Mouse (Mus musculus): Measurements from ENCODE around the gene 4933414I15Rik. TPM values are rescaled to one million over a fixed set of nuclear protein-coding genes. Genes with fewer than 3 reads are reported as not detected.

4933414I15Rik gene
- total RNA-seq, 2 experiments from 2014 or later: not detected

Other genes starting within 250 kb of the 4933414I15Rik start
- 1 to 10 TPM; 6.8 to 8.0 TPM for gene Zfp354c, start 116.0 kb downstream of the 4933414I15Rik start, total RNA-seq (2021)
- gene Zfp879, start 102.2 kb downstream of the 4933414I15Rik start, total RNA-seq (2021): 1 to 10 TPM in 1 of 2 experiments, under 1 TPM in 1; 0.92 to 1.0 TPM
- not detected for gene Grm6, start 93.1 kb downstream of the 4933414I15Rik start, total RNA-seq (2021)
- 1 to 10 TPM in 1 of 2 experiments, under 1 TPM in 1; 0.73 to 1.0 TPM for gene Zfp454, start 56.1 kb downstream of the 4933414I15Rik start, total RNA-seq (2021)
- gene Zfp2, start 27.6 kb downstream of the 4933414I15Rik start, total RNA-seq (2021): 1 to 10 TPM; 1.9 to 2.4 TPM
- 1 to 10 TPM in 1 of 2 experiments, under 1 TPM in 1; 0.64 to 1.3 TPM for gene Zfp354b, start 12.1 kb downstream of the 4933414I15Rik start, total RNA-seq (2021)
- gene Prop1, start 10.0 kb upstream of the 4933414I15Rik start, total RNA-seq (2021): not detected
- gene Olfr1378, start 22.8 kb upstream of the 4933414I15Rik start, total RNA-seq (2021): not detected
- gene Olfr1377, start 38.2 kb upstream of the 4933414I15Rik start, total RNA-seq (2021): not detected
- gene Olfr51, start 59.8 kb upstream of the 4933414I15Rik start, total RNA-seq (2021): not detected
- not detected for gene Olfr54, start 70.5 kb upstream of the 4933414I15Rik start, total RNA-seq (2021)
- not detected for gene Olfr1375, start 104.3 kb upstream of the 4933414I15Rik start, total RNA-seq (2021)
- 1 to 10 TPM; 1.7 to 1.9 TPM for gene Zfp354a, start 115.5 kb upstream of the 4933414I15Rik start, total RNA-seq (2021)

Data from gastrocnemius, postnatal 14 days (tissue).